Mouse (Mus musculus): ENCODE measurements at regions not wholly inside any gene's neighbourhood (a gene's known extent, or its start where the extent isn't known, plus 50 kb on each side); places are given as distances from the start of the nearest gene placed in this dataset.
A peak's percentile ranks its signal among the peaks of the same experiment; 100 is the strongest.

DNA sequence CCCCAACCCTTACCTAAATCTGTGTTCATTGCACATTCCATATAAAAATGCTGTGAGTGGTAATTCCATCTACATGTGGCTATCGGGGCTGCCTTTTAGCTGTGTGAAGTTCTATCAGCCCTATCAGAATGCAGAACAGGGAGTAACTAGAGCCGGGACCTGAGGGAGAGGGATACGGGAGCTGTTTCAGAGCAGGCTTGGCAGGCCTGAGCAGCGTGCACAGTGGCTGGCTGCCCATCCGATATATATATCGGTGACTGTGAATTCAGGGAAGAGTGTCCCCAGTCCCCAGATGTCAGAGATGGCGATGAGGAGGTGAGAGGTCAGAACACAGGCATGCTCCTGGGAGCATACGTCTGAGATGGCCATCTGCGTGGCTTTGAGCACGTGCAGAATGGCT is 79.0 kb downstream of the Arl4c start:
- no peak for DNase-seq (ENCODE audit: low spot score)
- no peaks in the 10 kb centered on the region for H3K27me3 ChIP-seq (ENCODE audit: low read depth, poor library complexity, severe bottlenecking)
- H3K4me1 ChIP-seq = 0 out of 2 replicates have a peak, but pooled peaks cover 3% of the 10 kb centered on the region
- no peaks in the 10 kb centered on the region for H3K9me3 ChIP-seq (replicated peaks)
- H3K4me3 ChIP-seq = no peak overlapping the region
- WGBS = 71% methylated on average over 10 of the region's 10 CpGs
- H3K27ac ChIP-seq = no peak overlapping the region
- no peaks in the 10 kb centered on the region for H3K36me3 ChIP-seq

DNA sequence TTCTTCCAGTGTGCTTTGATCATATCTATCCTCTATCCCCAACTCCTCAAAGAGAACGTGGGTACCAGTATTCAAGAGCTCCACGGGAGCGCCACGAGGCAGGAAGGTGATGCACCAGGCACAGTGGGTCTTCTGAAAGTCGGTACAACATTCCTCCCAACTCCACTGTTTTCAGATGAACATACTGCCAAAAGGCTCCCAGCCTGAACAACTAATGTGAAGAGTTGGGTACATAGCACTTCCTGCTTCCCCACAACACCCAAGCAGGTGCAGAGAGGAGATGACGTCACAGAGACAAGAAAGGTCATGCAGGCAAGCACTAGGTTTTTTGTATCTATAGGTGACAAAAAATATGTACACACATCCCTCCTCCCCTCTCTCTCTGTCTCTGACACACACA is 79.7 kb downstream of the Arl4c start:
- Histone ChIP-seq H3K4me1 (0 out of 2 replicates have a peak, but pooled peaks cover 3% of the 10 kb centered on the region), H3K4me3 (no peak overlapping the region), H3K27me3 (ENCODE audit: low read depth, poor library complexity, severe bottlenecking) (no peaks in the 10 kb centered on the region), H3K9me3 (replicated peaks) (no peaks in the 10 kb centered on the region), H3K27ac (no peak overlapping the region), H3K36me3 (no peaks in the 10 kb centered on the region)
- DNase-seq (ENCODE audit: low spot score) = no peak
- 88% methylated on average over 6 of the region's 6 CpGs for WGBS

DNA sequence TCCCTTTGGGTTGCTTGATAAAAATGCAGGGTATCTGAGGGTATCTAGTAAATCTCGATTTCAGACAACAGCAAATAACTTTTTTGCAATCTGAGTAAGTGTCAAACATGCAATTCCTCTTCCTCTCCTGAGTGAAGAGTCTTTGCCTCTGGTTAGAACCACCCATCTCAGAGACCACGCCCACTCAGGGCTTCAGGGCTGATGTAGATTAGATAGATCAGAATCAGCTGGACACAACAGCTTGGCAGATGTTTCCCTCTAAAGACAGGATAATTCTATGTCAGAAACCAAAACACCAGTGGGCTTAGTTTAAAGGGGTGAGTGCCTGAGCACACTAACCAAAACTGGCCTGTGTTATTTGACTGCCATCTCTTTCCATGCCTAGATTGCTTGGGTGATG is 80.8 kb downstream of the Arl4c start:
- Histone ChIP-seq H3K9me3 (replicated peaks) (no peaks in the 10 kb centered on the region), H3K27ac (no peak overlapping the region), H3K36me3 (no peaks in the 10 kb centered on the region), H3K4me3 (no peak overlapping the region), H3K4me1 (0 out of 2 replicates have a peak, but pooled peaks cover 3% of the 10 kb centered on the region), H3K27me3 (ENCODE audit: low read depth, poor library complexity, severe bottlenecking) (no peaks in the 10 kb centered on the region)
- WGBS = 75% methylated on average over 2 of the region's 2 CpGs
- no peak for DNase-seq (ENCODE audit: low spot score)

DNA sequence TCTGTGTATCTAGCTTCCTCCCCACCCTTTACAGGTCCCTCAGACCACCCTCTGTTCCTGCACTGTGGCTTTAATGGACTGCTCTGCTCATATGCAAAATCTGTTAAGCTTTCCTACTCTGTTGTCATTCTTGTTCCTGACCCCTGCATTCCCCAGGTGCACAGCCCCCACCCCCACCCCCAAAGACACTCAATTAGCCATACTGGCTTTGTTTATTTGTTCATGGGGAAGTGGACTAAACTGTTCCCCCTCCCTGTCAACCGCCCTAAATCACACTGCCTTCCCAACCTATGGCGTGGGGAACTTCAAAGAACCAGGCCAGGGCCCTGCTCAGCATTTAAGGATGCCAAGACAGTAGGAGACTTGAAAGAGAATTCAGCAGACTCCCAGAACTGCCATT is 89.0 kb downstream of the Arl4c start:
- 5% methylated on average over 2 of the region's 2 CpGs for WGBS
- Histone ChIP-seq H3K36me3 (no peaks in the 10 kb centered on the region), H3K27me3 (ENCODE audit: low read depth, poor library complexity, severe bottlenecking) (no peaks in the 10 kb centered on the region), H3K4me1 (peaks cover 15% of the 10 kb centered on the region), H3K27ac (peak overlapping the region; percentile 47), H3K4me3 (no peak overlapping the region), H3K9me3 (replicated peaks) (no peaks in the 10 kb centered on the region)
- DNase-seq (ENCODE audit: low spot score) = no peak

DNA sequence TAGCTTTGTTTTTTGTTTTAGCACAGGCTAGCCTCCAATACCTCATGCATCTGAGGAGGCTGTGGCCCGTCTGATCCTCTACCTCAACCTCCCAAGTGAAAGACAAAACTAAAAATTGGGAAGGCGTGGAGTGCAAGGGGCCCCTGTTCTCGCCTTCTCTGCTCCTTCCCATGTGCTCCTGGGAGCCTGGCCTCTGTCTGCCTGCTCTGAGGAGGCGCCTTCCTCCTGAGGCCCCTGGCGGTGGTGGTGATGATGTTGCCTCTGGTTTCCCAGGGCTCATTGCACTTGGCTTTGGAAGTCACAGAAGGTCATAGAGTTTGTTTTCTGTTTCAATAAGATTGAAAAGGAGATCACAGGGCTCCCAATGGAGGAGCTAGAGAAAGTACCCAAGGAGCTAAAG is 90.8 kb downstream of the Arl4c start:
- peaks cover 17% of the 10 kb centered on the region for H3K4me1 ChIP-seq
- WGBS = 77% methylated on average over 5 of the region's 5 CpGs
- DNase-seq (ENCODE audit: low spot score) = no peak
- no peaks in the 10 kb centered on the region for H3K27me3 ChIP-seq (ENCODE audit: low read depth, poor library complexity, severe bottlenecking)
- H3K36me3 ChIP-seq = no peaks in the 10 kb centered on the region
- H3K9me3 ChIP-seq (replicated peaks) = no peaks in the 10 kb centered on the region
- H3K27ac ChIP-seq = no peak overlapping the region
- no peak overlapping the region for H3K4me3 ChIP-seq

DNA sequence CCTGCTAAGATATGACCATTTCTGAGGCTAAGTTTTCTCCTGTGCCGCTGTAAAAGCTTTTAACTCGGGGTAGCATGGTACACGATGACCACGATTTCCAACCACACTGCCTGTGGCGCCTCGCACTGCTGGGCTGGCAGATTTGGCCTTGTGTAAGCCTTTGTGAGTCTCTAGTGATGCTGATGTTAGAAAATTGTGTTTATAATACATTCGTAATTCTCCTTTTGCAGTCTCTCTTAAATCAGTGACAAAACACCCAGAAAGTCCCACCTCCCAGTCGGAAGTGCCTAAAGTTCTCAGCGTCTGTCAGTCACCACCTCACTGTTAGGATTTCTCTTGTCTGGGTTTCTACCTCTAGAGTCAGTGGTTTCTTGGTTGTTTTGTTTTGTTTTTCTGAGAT is 91.2 kb downstream of the Arl4c start:
- Histone ChIP-seq H3K4me1 (peaks cover 18% of the 10 kb centered on the region), H3K27me3 (ENCODE audit: low read depth, poor library complexity, severe bottlenecking) (no peaks in the 10 kb centered on the region), H3K4me3 (no peak overlapping the region), H3K9me3 (replicated peaks) (no peaks in the 10 kb centered on the region), H3K27ac (no peak overlapping the region), H3K36me3 (no peaks in the 10 kb centered on the region)
- DNase-seq (ENCODE audit: low spot score) = no peak
- 92% methylated on average over 9 of the region's 9 CpGs for WGBS

DNA sequence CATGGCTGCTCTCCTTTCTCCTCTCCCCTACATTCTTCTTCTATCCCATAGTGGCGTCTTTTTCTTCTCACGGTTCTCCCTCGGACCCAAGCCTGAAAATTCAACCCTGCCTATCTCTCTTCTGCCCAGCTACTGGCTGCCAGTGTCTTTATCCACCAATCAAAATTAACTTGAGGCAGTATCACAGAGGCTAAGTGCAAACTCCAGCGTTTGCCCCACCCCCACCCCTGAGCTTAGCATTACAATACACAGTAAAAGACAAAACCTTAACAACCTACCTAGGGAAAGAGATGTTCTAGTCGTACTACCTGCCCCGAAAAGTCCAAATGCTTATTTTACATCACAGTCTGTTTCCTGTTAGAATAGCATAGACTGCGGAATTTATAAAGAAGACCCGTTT is 93.2 kb downstream of the Arl4c start:
- Histone ChIP-seq H3K9me3 (replicated peaks) (no peaks in the 10 kb centered on the region), H3K4me1 (peaks cover 23% of the 10 kb centered on the region), H3K27me3 (ENCODE audit: low read depth, poor library complexity, severe bottlenecking) (no peaks in the 10 kb centered on the region), H3K36me3 (no peaks in the 10 kb centered on the region), H3K27ac (no peak overlapping the region), H3K4me3 (no peak overlapping the region)
- WGBS = 43% methylated on average over 8 of the region's 8 CpGs
- no peak for DNase-seq (ENCODE audit: low spot score)

DNA sequence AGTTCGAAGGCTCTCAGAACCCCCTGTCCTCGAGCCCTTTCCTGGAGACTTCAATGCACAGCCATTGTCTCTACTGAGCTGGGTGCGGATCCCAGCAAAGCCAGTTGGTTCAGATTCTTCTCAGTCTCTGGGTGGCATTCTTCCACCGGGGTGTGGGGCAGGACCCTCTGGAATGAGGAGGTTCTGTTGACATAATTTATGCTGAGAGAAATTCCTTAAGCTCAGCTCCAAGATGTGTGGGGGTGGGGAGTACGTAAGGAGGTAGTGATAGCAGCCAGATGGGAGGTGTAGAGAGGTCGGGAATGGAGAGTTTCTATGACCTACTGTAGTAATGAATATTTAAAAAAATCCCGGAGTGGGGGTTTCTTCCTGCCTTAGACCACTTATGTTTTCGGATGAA is 93.8 kb downstream of the Arl4c start:
- Histone ChIP-seq H3K9me3 (replicated peaks) (no peaks in the 10 kb centered on the region), H3K4me3 (no peak overlapping the region), H3K36me3 (no peaks in the 10 kb centered on the region), H3K27ac (no peak overlapping the region), H3K4me1 (peaks cover 21% of the 10 kb centered on the region), H3K27me3 (ENCODE audit: low read depth, poor library complexity, severe bottlenecking) (no peaks in the 10 kb centered on the region)
- no peak for DNase-seq (ENCODE audit: low spot score)
- 38% methylated on average over 8 of the region's 8 CpGs for WGBS

DNA sequence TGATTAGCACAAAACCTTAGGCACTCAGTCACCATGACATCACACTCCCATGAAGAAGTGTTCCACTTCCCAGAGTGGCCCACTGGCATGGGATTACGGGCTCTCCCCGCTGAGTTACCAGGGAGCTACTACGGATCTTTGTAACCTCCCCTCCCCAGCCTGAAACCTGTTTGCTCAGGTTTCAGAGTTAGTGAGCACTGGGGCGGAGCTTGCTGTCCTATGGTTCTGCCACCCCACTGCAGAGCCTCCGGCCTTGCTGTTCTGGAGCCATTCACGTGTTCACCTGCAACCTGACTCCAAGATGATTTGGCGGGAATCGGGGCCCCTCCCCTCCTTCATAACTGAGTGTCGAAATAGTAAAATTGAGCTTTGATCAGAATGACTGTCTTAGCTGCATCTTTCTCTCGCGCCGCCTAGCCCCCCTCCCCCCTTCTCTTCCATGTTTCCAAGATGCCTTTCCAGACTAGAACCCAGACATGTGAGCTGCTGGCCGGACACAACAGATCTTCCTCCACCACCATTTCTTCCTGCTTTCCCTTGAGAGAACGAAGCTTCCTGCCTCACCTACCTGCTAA is 95.8 kb upstream of the Glrp1 start:
- 39% methylated on average over 14 of the region's 14 CpGs for WGBS
- no peaks in the 10 kb centered on the region for H3K9me3 ChIP-seq (replicated peaks)

DNA sequence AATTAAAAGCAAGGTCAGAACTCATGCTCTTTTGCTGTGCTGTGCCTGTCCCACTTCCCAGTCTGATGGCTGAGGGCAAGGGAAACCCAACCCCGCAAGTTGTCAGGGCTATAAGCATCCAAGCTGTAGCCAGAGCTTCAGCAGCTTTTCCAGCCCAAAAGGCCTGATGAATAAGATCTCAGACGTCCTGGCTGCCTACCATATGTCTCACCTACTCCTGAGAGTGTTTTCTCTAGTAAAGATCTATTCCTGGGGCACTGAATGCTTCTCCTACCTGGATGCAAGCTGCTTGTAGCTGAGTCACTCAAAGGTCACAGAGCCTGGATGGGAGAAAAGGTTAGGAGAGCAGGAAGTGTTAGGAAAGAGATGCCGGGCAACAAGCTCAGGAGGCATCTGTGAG is 92.4 kb upstream of the Glrp1 start:
- no peaks in the 10 kb centered on the region for H3K36me3 ChIP-seq
- no peak for DNase-seq (ENCODE audit: low spot score)
- H3K9me3 ChIP-seq (replicated peaks) = no peaks in the 10 kb centered on the region
- no peaks in the 10 kb centered on the region for H3K27me3 ChIP-seq (ENCODE audit: low read depth, poor library complexity, severe bottlenecking)
- peaks cover 6% of the 10 kb centered on the region for H3K4me1 ChIP-seq
- H3K27ac ChIP-seq = no peak overlapping the region
- H3K4me3 ChIP-seq = no peak overlapping the region
- WGBS = 61% methylated on average over 3 of the region's 3 CpGs

More for the DNA sequence above, 95.8 kb upstream of the Glrp1 start:
- Histone ChIP-seq H3K27me3 (ENCODE audit: low read depth, poor library complexity, severe bottlenecking) (no peaks in the 10 kb centered on the region), H3K4me1 (peaks cover 12% of the 10 kb centered on the region), H3K27ac (peak overlapping the region; percentile 26; the same call in 1 of the 2 replicates), H3K4me3 (no peak overlapping the region), H3K36me3 (no peaks in the 10 kb centered on the region)
- DNase-seq (ENCODE audit: low spot score) = peak; percentile 46

DNA sequence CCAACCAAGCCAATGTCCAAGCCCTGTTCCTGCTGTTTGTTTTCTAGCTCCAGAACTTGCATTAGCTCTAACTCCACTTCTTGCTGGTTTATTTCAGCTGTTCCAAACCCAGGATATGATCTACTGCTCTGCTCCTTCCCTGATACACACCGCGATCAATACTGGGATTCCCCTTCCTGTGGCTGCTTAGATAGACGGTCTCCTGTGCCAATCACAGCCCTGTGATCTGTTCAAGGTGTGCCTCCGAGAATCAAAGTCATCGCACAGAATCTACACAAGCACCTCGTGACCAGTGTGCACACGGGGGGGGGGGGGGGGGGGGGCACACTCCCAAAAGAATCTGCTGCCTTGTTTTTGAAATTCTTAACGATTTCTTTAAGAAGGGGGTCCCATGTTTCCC is 91.9 kb upstream of the Glrp1 start:
- Histone ChIP-seq H3K9me3 (replicated peaks) (no peaks in the 10 kb centered on the region), H3K36me3 (no peaks in the 10 kb centered on the region), H3K27ac (no peak overlapping the region), H3K27me3 (ENCODE audit: low read depth, poor library complexity, severe bottlenecking) (no peaks in the 10 kb centered on the region), H3K4me1 (peaks cover 6% of the 10 kb centered on the region), H3K4me3 (no peak overlapping the region)
- DNase-seq (ENCODE audit: low spot score) = no peak
- 72% methylated on average over 8 of the region's 8 CpGs for WGBS

DNA sequence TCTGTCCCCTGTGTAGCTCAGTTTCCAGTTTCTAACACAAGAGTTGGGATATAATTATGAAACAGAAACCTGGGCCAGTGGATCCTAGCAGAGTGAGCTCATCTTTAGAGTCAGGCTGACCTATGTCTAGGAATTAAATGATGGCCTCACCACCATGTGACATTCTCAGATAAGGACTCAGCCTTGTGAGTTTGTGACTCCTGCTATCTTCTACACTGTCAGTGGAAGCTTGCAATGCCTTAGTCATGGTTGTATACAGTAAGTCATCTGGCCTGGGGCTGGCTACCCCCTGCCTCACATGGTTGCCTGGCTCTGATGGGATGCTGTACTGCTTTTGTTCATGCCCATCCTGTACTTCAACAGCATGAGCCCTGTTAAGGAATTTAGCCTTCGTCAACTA is 90.3 kb upstream of the Glrp1 start:
- Histone ChIP-seq H3K36me3 (no peaks in the 10 kb centered on the region), H3K4me3 (no peak overlapping the region), H3K9me3 (replicated peaks) (no peaks in the 10 kb centered on the region), H3K4me1 (no peaks in the 10 kb centered on the region), H3K27ac (no peak overlapping the region), H3K27me3 (ENCODE audit: low read depth, poor library complexity, severe bottlenecking) (no peaks in the 10 kb centered on the region)
- no peak for DNase-seq (ENCODE audit: low spot score)
- 85% methylated on average over 1 of the region's 1 CpGs for WGBS

DNA sequence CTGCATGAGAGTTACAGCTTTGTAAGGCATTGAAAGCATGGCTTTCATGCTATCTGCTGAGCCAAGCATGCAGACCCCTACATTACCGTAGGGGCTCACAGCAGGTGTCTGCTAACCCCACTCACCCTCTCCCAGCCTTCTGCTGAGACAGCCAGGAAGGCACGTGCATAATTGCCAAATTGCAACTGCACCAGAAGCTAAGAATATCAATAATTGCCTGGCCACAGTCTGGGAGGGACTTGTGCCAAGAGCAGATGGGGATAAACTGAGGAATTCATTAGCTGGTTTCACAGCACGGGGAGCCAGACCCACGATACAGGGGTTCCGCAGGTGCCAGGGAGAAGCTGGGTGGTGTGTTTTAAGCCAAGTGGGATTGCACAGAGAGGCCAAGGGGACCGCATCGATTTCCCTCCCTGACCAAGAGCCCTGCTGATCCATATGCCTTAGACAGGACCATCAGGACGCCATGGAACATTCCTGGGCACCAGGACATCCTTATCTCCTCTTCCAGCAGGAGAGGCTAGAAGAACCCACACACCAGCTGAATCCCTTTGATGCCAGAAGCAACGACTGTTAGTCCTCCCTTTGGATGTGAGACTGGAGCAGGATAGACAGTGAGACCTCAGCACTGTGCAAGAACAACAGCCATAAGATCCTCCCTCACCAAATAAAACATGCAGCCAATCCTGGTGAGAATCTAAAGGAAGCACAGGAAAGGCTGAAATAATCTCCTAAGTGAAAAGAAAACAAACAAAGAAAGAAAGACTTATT is 84.8 kb upstream of the Glrp1 start:
- Histone ChIP-seq H3K9me3 (replicated peaks) (no peaks in the 10 kb centered on the region), H3K4me1 (no peaks in the 10 kb centered on the region), H3K4me3 (no peak overlapping the region), H3K27ac (no peak overlapping the region), H3K27me3 (ENCODE audit: low read depth, poor library complexity, severe bottlenecking) (no peaks in the 10 kb centered on the region), H3K36me3 (no peaks in the 10 kb centered on the region)
- DNase-seq (ENCODE audit: low spot score) = no peak
- WGBS = 59% methylated on average over 9 of the region's 9 CpGs
